Mouse (Mus musculus) C2C12 (cell line): Measurements from ENCODE around the gene Haghl.

ENCODE experiments used
- CTCF ChIP-seq: IDR thresholded peaks from one replicate; pipeline ENCODE4 v1.5.1; 2011; ENCODE audit not compliant: control insufficient read depth, insufficient read depth, insufficient read length
- MYOD1 ChIP-seq: IDR thresholded peaks from one replicate; pipeline ENCODE4 v1.6.1; 2011; ENCODE audit warnings: low read depth; ENCODE audit not compliant: control insufficient read depth, insufficient read length

- TF ChIP-seq CTCF (no peak), MYOD1 (no peak)
Measured at GRCm38 (mm10) chr17:25756378-25757242, 28.9 kb downstream of the Haghl start.
